ENCODE assay signal across 23 mouse cellular contexts in the genomic region with DNA sequence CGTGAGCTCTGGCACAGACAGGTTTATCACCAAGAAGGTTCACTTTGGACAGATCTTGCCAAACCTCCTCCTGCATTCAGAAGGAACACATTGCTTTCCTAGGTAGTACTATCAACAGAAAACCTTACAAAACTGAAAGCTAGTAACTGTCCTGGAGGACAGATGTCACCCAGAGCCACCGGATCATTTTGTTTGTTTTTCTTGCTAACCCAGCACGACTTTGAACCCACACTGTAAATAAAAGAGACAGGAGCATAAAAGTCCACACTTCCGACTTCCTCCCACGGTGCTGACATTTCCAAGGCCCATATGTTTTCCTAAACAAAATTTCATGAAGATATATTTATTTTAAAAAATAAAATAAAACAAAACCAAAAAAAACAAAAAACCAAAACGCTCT. TPM values are rescaled to one million over a fixed set of nuclear protein-coding genes. Genes with fewer than 3 reads are reported as not detected.
DNase-seq lines count a peak whose midpoint lies in the region; ATAC-seq and TF ChIP-seq lines count a peak whose summit lies in the region.
"Had no signal": no experiment of that assay in that cellular context is flagged by ENCODE, and none has a peak within 500 bp of the region (broad histone marks: within the 10 kb centered on the region; RNA-seq: fewer than 3 reads in every experiment).

No protein-coding gene starts in this region.

- no peak for TF ChIP-seq CTCF in layer of hippocampus, adult 2 months (conservative IDR thresholded peaks at IDR 0.05)

- peak; percentile 34; the same call in 1 of the 2 replicates for ATAC-seq in liver, embryonic 12.5 days
- ATAC-seq in liver, embryonic 16.5 days (ENCODE audit: low read depth), result peak; percentile 75
- ATAC-seq: CD4-positive, CD25-positive, alpha-beta regulatory T cell, adult 4 months; forebrain, postnatal 0 days; hindbrain, embryonic 16.5 days; lung, postnatal 0 days; midbrain, embryonic 13.5 days had no signal

- H3K9ac ChIP-seq in liver, embryonic 12.5 days, result no peak overlapping the region
- no peak overlapping the region for H3K9ac ChIP-seq in liver, embryonic 16.5 days (ENCODE audit: low read depth, low read length)
- H3K9ac ChIP-seq: forebrain, embryonic 12.5 days; forebrain, postnatal 0 days; heart, embryonic 13.5 days; limb, embryonic 15.5 days; midbrain, embryonic 13.5 days had no signal

- H3K27me3 ChIP-seq in liver, embryonic 12.5 days (replicated peaks), result no peaks in the 10 kb centered on the region
- H3K27me3 ChIP-seq in liver, embryonic 16.5 days (ENCODE audit: control insufficient read depth, insufficient read depth, low read depth, low read length), result no peaks in the 10 kb centered on the region
- no peaks in the 10 kb centered on the region for H3K27me3 ChIP-seq in hindbrain, embryonic 10.5 days (ENCODE audit: insufficient read depth, poor library complexity, severe bottlenecking)
- H3K27me3 ChIP-seq: forebrain, embryonic 12.5 days; heart, embryonic 13.5 days; limb, embryonic 15.5 days; midbrain, embryonic 13.5 days had no signal

- 0 out of 2 replicates have a peak overlapping the region, but pooled peaks have one; percentile 18 for H3K27ac ChIP-seq in layer of hippocampus, adult 2 months
- peak overlapping the region; percentile 27; the same call in 1 of the 2 replicates for H3K27ac ChIP-seq in liver, embryonic 12.5 days
- peak overlapping the region; percentile 75 for H3K27ac ChIP-seq in liver, embryonic 16.5 days (ENCODE audit: low read length)
- no peak overlapping the region for H3K27ac ChIP-seq in hindbrain, embryonic 10.5 days
- H3K27ac ChIP-seq: forebrain, embryonic 12.5 days; heart, adult 2 months; heart, embryonic 13.5 days; limb, embryonic 15.5 days; midbrain, embryonic 13.5 days had no signal

- 50% methylated on average over 6 of the region's 6 CpGs for WGBS in liver, embryonic 12.5 days (ENCODE audit: insufficient replicate concordance)
- 36% methylated on average over 6 of the region's 6 CpGs for WGBS in liver, embryonic 16.5 days (ENCODE audit: insufficient replicate concordance)
- 72% methylated on average over 6 of the region's 6 CpGs for WGBS in hindbrain, embryonic 10.5 days

- H3K4me1 ChIP-seq in liver, embryonic 12.5 days, result peaks cover 8% of the 10 kb centered on the region; the same call in 1 of the 2 replicates
- H3K4me1 ChIP-seq in liver, embryonic 16.5 days (ENCODE audit: control insufficient read depth, low read depth, low read length), result peaks cover 4% of the 10 kb centered on the region; the same call in 1 of the 2 replicates
- H3K4me1 ChIP-seq in hindbrain, embryonic 10.5 days (replicated peaks), result no peaks in the 10 kb centered on the region; the same call in 1 of the 2 replicates
- H3K4me1 ChIP-seq: forebrain, embryonic 12.5 days; midbrain, embryonic 13.5 days had no signal

- no peak overlapping the region for H3K4me3 ChIP-seq in layer of hippocampus, adult 2 months
- H3K4me3 ChIP-seq in liver, embryonic 12.5 days, result no peak overlapping the region
- H3K4me3 ChIP-seq in liver, embryonic 16.5 days (ENCODE audit: low read depth, low read length), result no peak overlapping the region
- H3K4me3 ChIP-seq in hindbrain, embryonic 10.5 days, result no peak overlapping the region
- H3K4me3 ChIP-seq: erythroblast, embryonic 14.5 days; forebrain, embryonic 12.5 days; heart, adult 2 months; heart, embryonic 13.5 days; limb, embryonic 15.5 days; midbrain, embryonic 13.5 days had no signal

- DNase-seq in kidney, adult 9 months, result peak; percentile 28
- DNase-seq in kidney, postnatal 36 days, result no peak
- DNase-seq in layer of hippocampus, adult 2 months (ENCODE audit: low spot score in 2 of 2), result no peak
- DNase-seq in layer of hippocampus, adult 11-12 months (ENCODE audit: low spot score), result no peak
- DNase-seq in hindbrain, embryonic 10.5 days (ENCODE audit: low spot score), result no peak
- DNase-seq in thymus, postnatal 10 days (ENCODE audit: low spot score in 2 of 2), result no peak
- DNase-seq: adrenal gland, postnatal 14 days; cerebellum, adult 11-12 months; cerebellum, postnatal 10 days; forebrain, postnatal 0 days; heart, adult 2 months; heart, postnatal 10 days; lung, postnatal 4 days had no signal

- no peaks in the 10 kb centered on the region for H3K36me3 ChIP-seq in liver, embryonic 12.5 days
- H3K36me3 ChIP-seq in liver, embryonic 16.5 days (ENCODE audit: control insufficient read depth, insufficient read depth), result no peaks in the 10 kb centered on the region
- no peaks in the 10 kb centered on the region for H3K36me3 ChIP-seq in hindbrain, embryonic 10.5 days
- H3K36me3 ChIP-seq: forebrain, embryonic 12.5 days; heart, embryonic 13.5 days; limb, embryonic 15.5 days; midbrain, embryonic 13.5 days had no signal

- no peak overlapping the region for H3K4me2 ChIP-seq in liver, embryonic 12.5 days
- no peak overlapping the region for H3K4me2 ChIP-seq in liver, embryonic 16.5 days (ENCODE audit: low read depth, low read length)
- H3K4me2 ChIP-seq: forebrain, embryonic 12.5 days; heart, embryonic 13.5 days; limb, embryonic 15.5 days; midbrain, embryonic 13.5 days had no signal

- no peaks in the 10 kb centered on the region for H3K9me3 ChIP-seq in liver, embryonic 12.5 days (replicated peaks)
- H3K9me3 ChIP-seq in liver, embryonic 16.5 days (replicated peaks; ENCODE audit: control insufficient read depth, low read length), result no peaks in the 10 kb centered on the region
- no peaks in the 10 kb centered on the region for H3K9me3 ChIP-seq in hindbrain, embryonic 10.5 days
- H3K9me3 ChIP-seq: forebrain, embryonic 12.5 days; heart, embryonic 13.5 days; limb, embryonic 15.5 days; midbrain, embryonic 13.5 days had no signal

RNA-seq across cellular contexts. Expression of gene Stim2, which starts 41.0 kb away (rescaled TPM):
- total RNA-seq in layer of hippocampus, adult 2 months (2021), result 100 to 1,000 TPM; 168 to 172 TPM
- 8.1 and 9.1 TPM in 2 replicates for polyA plus RNA-seq in liver, embryonic 12.5 days (2016; fragmentation: Nextera tagmentation; extraction: Ambion mirVana)
- polyA plus RNA-seq in liver, embryonic 16.5 days (2015; fragmentation: Nextera tagmentation; extraction: Ambion mirVana), result 3.0 and 4.4 TPM in 2 replicates
- 13.9 and 14.7 TPM in 2 replicates for polyA plus RNA-seq in hindbrain, embryonic 10.5 days (2016; fragmentation: Nextera tagmentation; extraction: Ambion mirVana)
